ENCODE assay signal across 32 mouse cellular contexts in the genomic region with DNA sequence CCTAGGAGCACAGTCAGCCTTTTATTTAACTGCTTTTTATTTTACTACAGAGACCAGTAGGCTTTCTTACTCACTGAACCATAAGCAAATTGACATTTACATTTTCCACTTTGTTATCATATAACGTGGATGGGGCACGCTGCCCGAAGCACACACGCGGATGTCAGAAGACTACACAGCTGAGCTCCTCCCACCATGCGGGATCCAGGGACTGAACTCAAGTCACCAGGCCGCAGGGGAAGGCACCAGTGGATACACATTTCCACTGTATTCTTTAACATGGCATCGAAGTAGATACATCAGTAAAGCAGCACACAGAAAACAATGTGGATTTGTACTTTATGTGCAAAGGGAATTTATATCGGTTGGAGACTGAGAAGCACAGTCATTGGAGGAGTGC. TPM values are rescaled to one million over a fixed set of nuclear protein-coding genes. Genes with fewer than 3 reads are reported as not detected.
"Had no signal": no experiment of that assay in that cellular context is flagged by ENCODE, and none has a peak within 500 bp of the region (broad histone marks: within the 10 kb centered on the region; RNA-seq: fewer than 3 reads in every experiment).

No protein-coding gene starts in this region.

- H3K4me3 ChIP-seq: heart, embryonic 10.5 days; heart, embryonic 12.5 days; heart, embryonic 13.5 days; heart, embryonic 15.5 days; hindbrain, embryonic 10.5 days; hindbrain, embryonic 12.5 days; hindbrain, embryonic 13.5 days; hindbrain, embryonic 15.5 days; intestine, embryonic 15.5 days; kidney, embryonic 15.5 days; layer of hippocampus, adult 2 months had no signal

- H3K4me2 ChIP-seq: heart, embryonic 11.5 days; heart, embryonic 12.5 days; heart, embryonic 13.5 days; heart, embryonic 15.5 days; hindbrain, embryonic 12.5 days; hindbrain, embryonic 13.5 days; hindbrain, embryonic 14.5 days; hindbrain, embryonic 15.5 days; intestine, embryonic 15.5 days; kidney, embryonic 15.5 days had no signal

- H3K27me3 ChIP-seq: heart, embryonic 12.5 days; heart, embryonic 13.5 days; heart, embryonic 15.5 days; hindbrain, embryonic 12.5 days; hindbrain, embryonic 13.5 days; hindbrain, embryonic 15.5 days; intestine, embryonic 15.5 days; kidney, embryonic 15.5 days had no signal

- ATAC-seq: hindbrain, embryonic 16.5 days; hindbrain, postnatal 0 days; inflammation-experienced regulatory T-cells, adult 6 months; intestine, embryonic 15.5 days; intestine, embryonic 16.5 days; intestine, postnatal 0 days had no signal

- H3K36me3 ChIP-seq: intestine, embryonic 15.5 days had no signal

- H3K4me1 ChIP-seq: hindbrain, embryonic 12.5 days; hindbrain, embryonic 13.5 days; hindbrain, embryonic 15.5 days; intestine, embryonic 15.5 days; kidney, embryonic 15.5 days had no signal

- DNase-seq: heart, postnatal 10 days; heart, postnatal 14 days; heart, postnatal 36 days; heart, postnatal 4 days; kidney, adult 11 months; kidney, adult 18-20 months; kidney, postnatal 10 days; kidney, postnatal 14 days; kidney, postnatal 25 days; kidney, postnatal 4 days; layer of hippocampus, adult 9-11 months; layer of hippocampus, postnatal 36 days had no signal

- H3K9me3 ChIP-seq: heart, embryonic 10.5 days; heart, embryonic 12.5 days; heart, embryonic 13.5 days; heart, embryonic 15.5 days; hindbrain, embryonic 10.5 days; hindbrain, embryonic 12.5 days; hindbrain, embryonic 13.5 days; hindbrain, embryonic 15.5 days; intestine, embryonic 15.5 days; kidney, embryonic 15.5 days had no signal

- H3K27ac ChIP-seq: heart, embryonic 10.5 days; heart, embryonic 13.5 days; heart, embryonic 15.5 days; hindbrain, embryonic 10.5 days; hindbrain, embryonic 12.5 days; hindbrain, embryonic 13.5 days; hindbrain, embryonic 14.5 days; hindbrain, embryonic 15.5 days; hindbrain, postnatal 0 days; intestine, embryonic 15.5 days; kidney, embryonic 15.5 days; kidney, postnatal 0 days; layer of hippocampus, adult 2 months had no signal

- H3K9ac ChIP-seq: heart, embryonic 12.5 days; heart, embryonic 13.5 days; heart, embryonic 15.5 days; hindbrain, embryonic 12.5 days; hindbrain, embryonic 13.5 days; hindbrain, embryonic 14.5 days; hindbrain, embryonic 15.5 days; intestine, embryonic 15.5 days; kidney, embryonic 15.5 days had no signal

RNA-seq across cellular contexts. Expression of gene Klhl41, which starts 5.3 kb away (rescaled TPM):
- total RNA-seq: hematopoietic stem cell, adult 5-6 weeks; hindbrain, postnatal 0 days had no signal
- polyA plus RNA-seq: inflammation-experienced regulatory T-cells, adult 6 months had no signal
